Mouse (Mus musculus) myocyte (in vitro differentiated cells): ENCODE results near the gene Zscan26.

Experiments used
- CEBPB ChIP-seq: IDR thresholded peaks from 2 replicates; pipeline ENCODE4 v1.6.1; 2011; ENCODE audit warnings: mild to moderate bottlenecking, moderate library complexity; ENCODE audit not compliant: poor library complexity, insufficient read depth, severe bottlenecking
- E2F4 ChIP-seq: IDR thresholded peaks from one replicate; pipeline ENCODE4 v1.6.1; 2011; ENCODE audit warnings: mild to moderate bottlenecking, control low read depth, moderate library complexity; ENCODE audit not compliant: insufficient read depth
- MYOG ChIP-seq, 3 experiments: IDR thresholded peaks; one replicate each; pipeline ENCODE4 v1.6.1; 2011; ENCODE audit warnings: control low read depth in 2 of 3, low read depth in 2 of 3, mild to moderate bottlenecking in 2 of 3; ENCODE audit not compliant: insufficient read length in 2 of 3, control insufficient read depth in 1 of 3, insufficient read depth in 1 of 3
- POLR2A ChIP-seq: IDR thresholded peaks from one replicate; pipeline ENCODE4 v1.6.1; 2011; ENCODE audit warnings: low read depth, mild to moderate bottlenecking, control low read depth, moderate library complexity; ENCODE audit not compliant: insufficient read length
- POLR2AphosphoS2 ChIP-seq: IDR thresholded peaks from one replicate; pipeline ENCODE4 v1.6.1; 2011; ENCODE audit warnings: low read depth, control low read depth; ENCODE audit not compliant: insufficient read length
- TCF12 ChIP-seq: IDR thresholded peaks from one replicate; pipeline ENCODE4 v1.6.1; 2011; ENCODE audit warnings: mild to moderate bottlenecking, control low read depth; ENCODE audit not compliant: poor library complexity, insufficient read depth, severe bottlenecking
- TCF3 ChIP-seq: IDR thresholded peaks from one replicate; pipeline ENCODE4 v1.6.1; 2011; ENCODE audit warnings: low read depth, control low read depth; ENCODE audit not compliant: insufficient read length
- USF1 ChIP-seq: IDR thresholded peaks from one replicate; pipeline ENCODE4 v1.6.1; 2011; ENCODE audit warnings: low read depth, mild to moderate bottlenecking, control low read depth, moderate library complexity

- TF ChIP-seq E2F4: no peak
- TF ChIP-seq TCF12: no peak
- peak in 1 of 3 experiments; percentile 16 for TF ChIP-seq MYOG (IDR thresholded peaks at IDR 0.05; ENCODE audit: control insufficient read depth in 1 of 3, insufficient read depth in 1 of 3, insufficient read length in 2 of 3, low read depth in 2 of 3)
- no peak for TF ChIP-seq POLR2A
- TF ChIP-seq USF1: no peak
- no peak for TF ChIP-seq TCF3
- TF ChIP-seq CEBPB: no peak
- TF ChIP-seq POLR2AphosphoS2: no peak
These were observed 34.7 kb downstream of the Zscan26 start for GRCm38 (mm10) chr13:21418865-21419264.
